Mouse (Mus musculus) embryonic facial prominence, embryonic 14.5 days (tissue): ENCODE measurements at regions not wholly inside any gene's neighbourhood (a gene's known extent, or its start where the extent isn't known, plus 50 kb on each side); places are given as distances from the start of the nearest gene placed in this dataset.

ENCODE experiments used
- ATAC-seq: fragments of 200-750 bp; cut with Nextera tagmentation; 2 replicates; pipeline ENCODE4 v1.8.0; 2017; ENCODE audit warnings: low read depth, moderate number of reproducible peaks, moderate TSS enrichment
- DNase-seq: peaks from one replicate; pipeline ENCODE4 v3.0.0-alpha.2; 2015; ENCODE audit warnings: low spot score
- H3K27ac ChIP-seq: fragments of 300-500 bp; sonication (generic); replicated peaks from 2 replicates; pipeline ENCODE4 v1.5.1; 2014; ENCODE audit warnings: low read depth, mild to moderate bottlenecking, low read length, moderate library complexity
- H3K27me3 ChIP-seq: fragments of 300-500 bp; sonication (generic); replicated peaks from 2 replicates; pipeline ENCODE4 v1.6.1; 2014; ENCODE audit warnings: low read length; ENCODE audit not compliant: control insufficient read depth, insufficient read depth
- H3K36me3 ChIP-seq: fragments of 300-500 bp; sonication (generic); 2 replicates; pipeline ENCODE4 v1.6.1; 2014; ENCODE audit warnings: low read length, mixed read lengths; ENCODE audit not compliant: control insufficient read depth, insufficient read depth
- H3K4me1 ChIP-seq: fragments of 300-500 bp; sonication (generic); 2 replicates; pipeline ENCODE4 v1.6.1; 2014; ENCODE audit warnings: antibody characterized with exemption, low read length; ENCODE audit not compliant: control insufficient read depth, insufficient read depth
- H3K4me2 ChIP-seq: fragments of 300-500 bp; sonication (generic); 2 replicates; pipeline ENCODE4 v1.6.1; 2014; ENCODE audit warnings: low read depth, mild to moderate bottlenecking, low read length, moderate library complexity, mixed read lengths
- H3K4me3 ChIP-seq: fragments of 300-500 bp; sonication (generic); 2 replicates; pipeline ENCODE4 v1.5.1; 2014; ENCODE audit warnings: low read depth, mild to moderate bottlenecking, low read length
- H3K9ac ChIP-seq: fragments of 300-500 bp; sonication (generic); 2 replicates; pipeline ENCODE4 v1.6.1; 2014; ENCODE audit warnings: low read depth, mild to moderate bottlenecking, low read length, moderate library complexity, mixed read lengths
- H3K9me3 ChIP-seq: fragments of 300-500 bp; sonication (generic); 2 replicates; pipeline ENCODE4 v1.6.1; 2016; ENCODE audit warnings: low read length; ENCODE audit not compliant: control insufficient read depth
- WGBS: fragments of 180-500 bp; shearing (Covaris S2); extraction: QIAGEN DNeasy Blood & Tissue Kit; methylation state at CpG from one replicate; pipeline ENCODE4 v1.1.7; 2014; 5-methylcytosine and 5-hydroxymethylcytosine counted together

DNA sequence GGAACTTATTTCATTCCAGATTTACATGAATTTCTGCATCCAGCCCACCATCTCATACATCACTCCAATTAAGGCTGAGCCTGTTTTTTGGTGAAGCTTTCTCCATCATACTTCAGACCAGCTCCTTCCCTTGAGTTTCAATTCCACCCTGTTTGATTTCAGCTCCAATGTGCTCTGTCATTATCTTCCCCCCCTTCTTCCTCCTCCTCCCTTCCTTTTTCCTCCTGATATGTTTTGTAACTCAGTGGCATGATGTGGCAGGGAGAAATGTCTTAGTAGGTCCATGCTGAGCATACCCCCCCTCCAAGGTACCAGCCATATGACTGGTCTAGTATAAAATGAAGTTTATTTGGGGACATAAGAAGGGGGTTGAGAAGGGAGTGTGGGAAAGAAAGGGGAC is 420.8 kb downstream of the Atp23 start:
- ATAC-seq = no peak
- DNase-seq = no peak
- Histone ChIP-seq H3K4me1 (no peaks in the 10 kb centered on the region), H3K4me2 (no peak overlapping the region), H3K4me3 (no peak overlapping the region), H3K27ac (no peak overlapping the region), H3K36me3 (no peaks in the 10 kb centered on the region), H3K9ac (no peak overlapping the region), H3K9me3 (no peaks in the 10 kb centered on the region), H3K27me3 (no peaks in the 10 kb centered on the region; the same call in 1 of the 2 replicates)

DNA sequence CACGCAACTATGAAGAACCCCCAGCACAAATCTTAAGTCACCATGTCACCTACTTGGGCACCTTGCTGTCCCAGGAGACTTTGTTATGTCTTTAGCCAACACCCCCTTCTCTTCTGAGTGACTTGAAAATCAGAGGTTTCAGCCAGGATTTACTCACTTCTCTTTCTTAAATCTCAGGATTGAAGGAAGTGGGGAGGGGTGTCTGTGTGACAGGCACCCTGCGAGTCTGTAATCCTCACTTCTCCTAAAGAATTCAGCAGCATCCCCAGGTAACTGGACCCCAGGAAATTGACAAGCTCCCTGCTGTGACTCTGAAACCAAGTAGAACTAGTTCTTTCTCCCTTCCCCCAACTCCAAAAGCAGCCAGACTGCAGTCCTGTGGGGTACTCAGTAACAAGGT is 421.4 kb downstream of the Atp23 start:
- no peak overlapping the region for H3K4me2 ChIP-seq
- WGBS = 46% methylated on average over 2 of the region's 2 CpGs
- no peaks in the 10 kb centered on the region for H3K4me1 ChIP-seq
- no peak overlapping the region for H3K9ac ChIP-seq
- H3K36me3 ChIP-seq = no peaks in the 10 kb centered on the region
- H3K27ac ChIP-seq = no peak overlapping the region
- no peak overlapping the region for H3K4me3 ChIP-seq
- H3K27me3 ChIP-seq = no peaks in the 10 kb centered on the region; the same call in 1 of the 2 replicates
- DNase-seq = no peak
- ATAC-seq = no peak
- no peaks in the 10 kb centered on the region for H3K9me3 ChIP-seq

DNA sequence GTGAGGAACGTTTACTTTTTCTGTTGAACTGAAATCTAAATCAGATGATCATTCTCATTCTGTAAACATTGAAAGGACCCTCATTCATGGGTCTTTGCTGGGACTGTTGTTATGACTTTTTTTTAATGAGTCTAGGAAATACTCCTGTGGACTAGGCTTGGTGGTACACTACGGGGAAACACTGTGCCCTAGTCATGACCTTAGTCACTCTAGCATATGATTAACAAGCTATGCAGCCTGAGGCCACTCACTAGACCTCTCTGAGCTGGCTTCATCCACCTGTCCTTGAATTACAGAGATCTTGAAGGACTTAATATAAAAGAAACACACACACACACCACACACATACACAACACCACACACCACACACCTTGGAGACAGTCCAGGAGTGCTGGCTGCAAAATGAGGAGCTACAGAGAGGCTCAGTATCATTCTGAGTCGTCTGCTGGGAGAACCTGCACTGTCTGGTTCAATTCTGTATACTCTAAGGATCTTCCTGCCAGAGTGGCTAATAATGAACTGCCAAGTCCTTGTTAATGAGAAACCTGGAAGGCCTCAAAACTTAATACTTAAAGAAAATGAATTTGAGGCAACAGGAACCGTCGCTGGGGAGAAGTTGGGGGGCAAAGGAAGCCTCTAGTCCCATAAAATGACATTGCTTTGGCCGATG is 428.0 kb downstream of the Atp23 start:
- no peaks in the 10 kb centered on the region for H3K36me3 ChIP-seq
- no peak overlapping the region for H3K27ac ChIP-seq
- H3K4me2 ChIP-seq = no peak overlapping the region
- H3K27me3 ChIP-seq = no peaks in the 10 kb centered on the region
- DNase-seq = no peak
- H3K4me3 ChIP-seq = no peak overlapping the region
- WGBS = 70% methylated on average over 6 of the region's 6 CpGs
- no peaks in the 10 kb centered on the region for H3K4me1 ChIP-seq
- no peak for ATAC-seq
- no peak overlapping the region for H3K9ac ChIP-seq
- no peaks in the 10 kb centered on the region for H3K9me3 ChIP-seq

DNA sequence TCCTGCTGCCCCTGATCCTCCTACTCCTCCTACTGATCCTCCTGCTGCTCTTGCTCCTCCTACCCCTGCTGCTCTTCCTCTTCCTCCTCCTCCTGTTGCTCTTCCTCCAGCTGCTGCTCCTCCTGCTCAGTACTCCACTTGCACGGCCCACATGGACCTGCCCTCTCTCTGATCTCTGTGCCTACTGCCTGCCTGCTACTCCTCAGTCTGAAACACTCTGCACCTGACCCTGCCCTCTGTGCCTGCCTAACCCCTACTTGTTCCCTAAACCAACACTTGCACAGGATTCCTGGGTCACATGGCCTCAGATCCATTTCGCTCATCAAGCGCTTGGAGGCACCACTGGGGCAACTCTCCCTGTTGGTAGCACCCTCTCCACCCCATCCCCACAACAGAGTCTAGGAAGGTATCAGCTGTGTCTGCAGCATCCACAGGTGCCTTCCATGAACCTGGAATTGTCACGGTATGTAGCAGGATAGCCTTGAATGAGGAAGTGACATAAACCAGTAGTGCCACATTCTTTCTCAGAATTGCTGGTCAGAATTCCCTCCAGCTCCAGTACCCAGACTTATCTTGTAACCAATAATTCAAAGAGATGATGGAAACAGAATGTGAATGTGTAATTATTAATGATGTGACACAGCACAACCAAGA is 430.2 kb downstream of the Atp23 start:
- no peak overlapping the region for H3K4me3 ChIP-seq
- no peaks in the 10 kb centered on the region for H3K36me3 ChIP-seq
- no peaks in the 10 kb centered on the region for H3K4me1 ChIP-seq
- 54% methylated on average over 4 of the region's 4 CpGs for WGBS
- H3K27ac ChIP-seq = no peak overlapping the region
- H3K4me2 ChIP-seq = no peak overlapping the region
- H3K27me3 ChIP-seq = no peaks in the 10 kb centered on the region
- no peak for ATAC-seq
- DNase-seq = no peak
- H3K9ac ChIP-seq = no peak overlapping the region
- H3K9me3 ChIP-seq = 0 out of 2 replicates have a peak, but pooled peaks cover 7% of the 10 kb centered on the region

DNA sequence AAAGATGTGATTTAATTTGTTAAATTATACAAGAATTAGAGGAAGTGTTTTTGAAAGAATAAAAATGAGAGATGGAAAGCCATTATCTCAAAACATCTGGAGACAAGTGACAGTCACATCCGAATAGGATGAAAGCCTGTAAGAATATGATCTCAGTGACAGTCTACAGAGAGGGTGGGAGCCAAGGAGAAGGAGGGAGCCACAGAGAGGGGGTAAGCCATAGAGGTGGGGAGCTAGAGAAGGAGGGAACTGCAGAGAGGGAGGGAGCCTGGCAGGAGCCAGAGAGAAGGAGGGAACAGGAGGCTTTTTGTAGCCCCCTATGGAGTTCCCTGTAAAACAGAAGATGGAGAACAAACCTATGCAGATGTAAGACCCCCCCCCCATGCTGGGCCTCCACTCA is 438.4 kb downstream of the Atp23 start:
- H3K9me3 ChIP-seq = 0 out of 2 replicates have a peak, but pooled peaks cover 10% of the 10 kb centered on the region
- no peaks in the 10 kb centered on the region for H3K36me3 ChIP-seq
- H3K4me2 ChIP-seq = no peak overlapping the region
- no peak overlapping the region for H3K9ac ChIP-seq
- H3K27ac ChIP-seq = no peak overlapping the region
- H3K4me3 ChIP-seq = no peak overlapping the region
- DNase-seq = no peak
- ATAC-seq = no peak
- WGBS = 68% methylated on average over 1 of the region's 1 CpGs
- no peaks in the 10 kb centered on the region for H3K4me1 ChIP-seq
- no peaks in the 10 kb centered on the region for H3K27me3 ChIP-seq

DNA sequence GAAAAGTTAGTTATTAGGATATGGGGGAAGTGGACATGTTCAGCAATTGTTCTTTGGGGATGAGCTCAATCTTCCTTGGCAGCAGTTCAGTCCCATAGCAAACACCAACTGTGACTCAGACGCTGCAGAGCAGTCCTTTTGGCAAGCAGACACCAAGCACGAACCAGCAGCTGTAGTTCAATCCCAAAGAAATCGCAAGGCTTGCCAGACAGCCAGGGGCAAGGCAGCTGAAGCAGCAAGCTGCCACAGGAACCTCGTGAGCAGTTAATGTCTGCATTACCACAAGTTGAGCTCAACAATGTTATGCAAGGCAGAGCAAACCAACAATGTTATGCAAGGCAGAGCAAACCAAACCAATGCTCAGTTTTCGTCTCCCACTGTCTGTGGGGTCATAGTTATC is 442.6 kb downstream of the Atp23 start:
- H3K27me3 ChIP-seq = no peaks in the 10 kb centered on the region
- H3K27ac ChIP-seq = no peak overlapping the region
- WGBS = 62% methylated on average over 5 of the region's 5 CpGs
- no peaks in the 10 kb centered on the region for H3K4me1 ChIP-seq
- DNase-seq (peak; percentile 33), ATAC-seq (no peak)
- H3K4me2 ChIP-seq = no peak overlapping the region
- H3K4me3 ChIP-seq = no peak overlapping the region
- no peak overlapping the region for H3K9ac ChIP-seq
- H3K36me3 ChIP-seq = no peaks in the 10 kb centered on the region
- H3K9me3 ChIP-seq = peaks cover 9% of the 10 kb centered on the region; the same call in 1 of the 2 replicates

DNA sequence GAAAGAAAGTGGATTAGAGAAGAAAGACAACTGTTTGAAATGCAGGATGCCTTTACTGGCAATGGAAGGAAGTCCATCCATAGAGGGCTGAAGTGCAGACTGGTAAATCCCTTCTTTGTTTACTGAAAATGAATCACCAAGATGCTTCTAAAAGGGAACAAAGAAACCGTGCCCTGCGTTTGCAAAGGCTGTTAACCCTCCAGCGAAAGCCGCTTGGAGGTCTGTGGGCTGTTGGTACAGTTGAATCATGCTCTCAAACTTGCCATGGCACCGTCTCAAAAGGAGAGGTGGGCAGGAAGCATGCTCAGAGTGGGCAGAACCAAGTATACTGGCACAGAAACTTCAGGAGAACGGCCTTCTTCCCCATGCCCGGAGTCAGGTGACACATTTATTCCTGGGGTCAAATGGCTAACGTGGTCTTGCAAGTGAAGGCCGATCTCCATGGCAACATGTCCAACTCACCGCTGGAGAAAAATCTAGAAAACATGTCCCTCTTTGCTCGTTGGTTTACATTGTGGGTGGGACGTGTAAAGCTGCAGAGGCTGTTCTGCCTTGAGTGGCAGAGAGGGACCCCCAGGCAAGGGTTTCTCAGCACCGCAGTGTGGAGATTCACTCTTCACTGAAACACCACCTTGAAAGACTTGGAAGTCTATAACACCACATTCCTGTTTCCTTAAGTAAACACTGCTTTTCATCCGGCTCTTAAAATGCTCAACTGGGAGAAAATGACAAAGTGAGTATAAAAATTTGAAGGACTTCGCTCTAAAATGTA is 448.2 kb downstream of the Atp23 start:
- no peak for ATAC-seq
- H3K4me3 ChIP-seq = no peak overlapping the region
- WGBS = 74% methylated on average over 15 of the region's 15 CpGs
- H3K27me3 ChIP-seq = no peaks in the 10 kb centered on the region
- H3K9me3 ChIP-seq = peaks cover 5% of the 10 kb centered on the region; the same call in 1 of the 2 replicates
- H3K9ac ChIP-seq = no peak overlapping the region
- no peak overlapping the region for H3K4me2 ChIP-seq
- H3K4me1 ChIP-seq = no peaks in the 10 kb centered on the region
- no peaks in the 10 kb centered on the region for H3K36me3 ChIP-seq
- no peak overlapping the region for H3K27ac ChIP-seq
- DNase-seq = peak; percentile 20

DNA sequence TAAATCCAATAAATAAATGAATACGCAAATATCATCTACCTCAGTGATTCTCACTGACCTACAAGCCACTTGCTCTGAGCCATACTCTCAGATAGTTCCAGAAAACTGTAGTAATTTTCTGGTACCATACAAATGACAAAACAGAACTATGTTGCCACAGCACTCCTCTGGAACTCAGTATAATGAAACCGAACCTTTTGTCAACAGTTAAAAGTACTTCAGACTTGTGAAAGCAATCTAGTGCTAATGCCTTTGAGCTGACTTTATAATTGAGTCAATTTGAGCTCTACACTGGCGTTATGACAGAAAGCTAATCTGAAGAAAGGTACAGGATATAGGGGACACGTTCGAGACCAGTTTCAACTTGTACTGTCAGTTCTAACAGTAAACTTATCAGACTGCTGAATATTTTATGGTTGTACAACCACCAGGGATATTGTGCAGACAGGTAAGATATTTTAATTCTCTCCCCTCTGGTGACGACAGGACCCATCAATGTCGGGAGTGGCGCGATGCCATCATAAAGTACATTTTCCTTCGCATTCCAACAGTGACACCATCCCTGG is 449.0 kb downstream of the Atp23 start:
- 84% methylated on average over 10 of the region's 10 CpGs for WGBS
- H3K4me2 ChIP-seq = no peak overlapping the region
- no peak overlapping the region for H3K4me3 ChIP-seq
- no peaks in the 10 kb centered on the region for H3K4me1 ChIP-seq
- H3K27me3 ChIP-seq = no peaks in the 10 kb centered on the region
- peaks cover 5% of the 10 kb centered on the region; the same call in 1 of the 2 replicates for H3K9me3 ChIP-seq
- H3K9ac ChIP-seq = no peak overlapping the region
- H3K27ac ChIP-seq = no peak overlapping the region
- no peaks in the 10 kb centered on the region for H3K36me3 ChIP-seq
- ATAC-seq (peak; percentile 74; the same call in 1 of the 2 replicates), DNase-seq (peak; percentile 62)
